Mouse (Mus musculus): Measurements from ENCODE around the gene Fat4. TPM values are rescaled to one million over a fixed set of nuclear protein-coding genes. Genes with fewer than 3 reads are reported as not detected.
A peak's percentile ranks its signal among the peaks of the same experiment; 100 is the strongest.

Fat4 gene
- polyA plus RNA-seq, 1 experiment from 2014 or later = 5.3 TPM

DNA sequence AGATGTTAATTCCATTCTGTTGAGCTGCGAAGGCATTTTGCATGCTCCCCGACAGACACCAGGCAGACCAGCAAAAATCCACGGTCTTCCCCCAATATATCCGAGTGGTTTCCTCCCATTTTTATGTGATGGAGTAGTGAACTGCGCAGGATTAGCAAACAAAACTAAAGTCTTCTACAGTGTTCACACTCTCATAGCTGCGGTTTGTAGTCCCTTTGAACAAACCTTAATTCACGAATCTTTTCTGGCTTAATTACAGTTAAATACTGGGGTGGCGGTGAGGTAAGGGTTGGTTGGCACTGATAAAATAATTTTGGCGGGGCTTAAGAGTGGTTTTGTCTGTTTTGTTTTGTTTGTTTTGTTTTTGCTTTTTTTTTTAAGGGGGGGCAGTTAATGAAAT, 3.1 kb upstream of the Fat4 start:
- Histone ChIP-seq H3K27me3 (replicated peaks) (peaks cover 15% of the 10 kb centered on the region), H3K36me3 (no peaks in the 10 kb centered on the region), H3K4me1 (replicated peaks) (peaks cover 13% of the 10 kb centered on the region; the same call in 1 of the 2 replicates), H3K4me2 (replicated peaks) (peak overlapping the region; percentile 92; the same call in 1 of the 2 replicates), H3K27ac (no peak overlapping the region), H3K4me3 (replicated peaks) (no peak overlapping the region), H3K9me3 (no peaks in the 10 kb centered on the region), H3K9ac (no peak overlapping the region)
- ATAC-seq = no peak
- WGBS = 51% methylated on average over 9 of the region's 9 CpGs

- H3K27me3 ChIP-seq (replicated peaks) = peaks cover 15% of the 10 kb centered on the region
- no peak overlapping the region for H3K27ac ChIP-seq
- peak overlapping the region; percentile 92 for H3K4me2 ChIP-seq (replicated peaks)
- peaks cover 13% of the 10 kb centered on the region; the same call in 1 of the 2 replicates for H3K4me1 ChIP-seq (replicated peaks)
- H3K36me3 ChIP-seq = no peaks in the 10 kb centered on the region
- WGBS = 0% methylated on average over 6 of the region's 6 CpGs
- H3K9ac ChIP-seq = no peak overlapping the region
- ATAC-seq = peak; percentile 32; the same call in 1 of the 2 replicates
- peak overlapping the region; percentile 76 for H3K4me3 ChIP-seq (replicated peaks)
- H3K9me3 ChIP-seq = no peaks in the 10 kb centered on the region
Measured at GRCm38 (mm10) chr3:38884276-38884675, 2.5 kb upstream of the Fat4 start.

DNA sequence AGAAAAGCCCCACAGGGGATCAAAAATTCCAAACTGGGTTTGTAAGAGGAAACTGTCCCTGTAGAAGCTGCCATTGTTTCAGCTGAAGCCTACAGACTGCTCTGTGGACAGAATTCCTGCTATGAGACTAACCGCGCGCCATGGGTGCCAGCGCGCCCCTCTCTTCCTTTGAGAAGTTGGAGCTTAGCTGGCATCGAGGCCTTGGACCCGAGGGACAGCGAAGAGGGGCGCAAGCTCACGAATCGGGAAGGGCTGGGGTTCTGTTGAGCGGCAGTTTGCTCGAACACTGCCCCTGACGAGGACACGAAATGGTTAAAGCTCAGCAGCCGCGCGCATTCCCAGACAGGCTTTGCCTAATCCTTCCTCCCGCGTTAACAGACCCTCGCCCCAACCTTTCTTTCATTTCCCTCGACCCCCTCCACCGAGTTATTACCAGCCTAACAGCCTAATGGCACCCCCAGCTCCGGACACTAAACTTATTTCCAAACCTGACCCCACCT, 1.8 kb upstream of the Fat4 start:
- Histone ChIP-seq H3K9me3 (no peaks in the 10 kb centered on the region), H3K27me3 (replicated peaks) (peaks cover 15% of the 10 kb centered on the region), H3K4me3 (replicated peaks) (peak overlapping the region; percentile 76), H3K4me2 (replicated peaks) (peak overlapping the region; percentile 92), H3K9ac (peak overlapping the region; percentile 78), H3K27ac (peak overlapping the region; percentile 89), H3K4me1 (replicated peaks) (peaks cover 13% of the 10 kb centered on the region; the same call in 1 of the 2 replicates), H3K36me3 (peaks cover under 1% of the 10 kb centered on the region; the same call in 1 of the 2 replicates)
- ATAC-seq = peak; percentile 36
- WGBS = under 1% methylated on average over 24 of the region's 24 CpGs

- Histone ChIP-seq H3K36me3 (peaks cover 4% of the 10 kb centered on the region; the same call in 1 of the 2 replicates), H3K9me3 (no peaks in the 10 kb centered on the region), H3K27me3 (replicated peaks) (peaks cover 15% of the 10 kb centered on the region), H3K4me1 (replicated peaks) (peaks cover 13% of the 10 kb centered on the region; the same call in 1 of the 2 replicates), H3K27ac (peak overlapping the region; percentile 89), H3K4me3 (replicated peaks) (peak overlapping the region; percentile 76), H3K9ac (peak overlapping the region; percentile 78), H3K4me2 (replicated peaks) (peak overlapping the region; percentile 92)
- under 1% methylated on average over 55 of the region's 56 CpGs for WGBS
- ATAC-seq = peak; percentile 89
Measured at GRCm38 (mm10) chr3:38885481-38886001, 1.2 kb upstream of the Fat4 start.

DNA sequence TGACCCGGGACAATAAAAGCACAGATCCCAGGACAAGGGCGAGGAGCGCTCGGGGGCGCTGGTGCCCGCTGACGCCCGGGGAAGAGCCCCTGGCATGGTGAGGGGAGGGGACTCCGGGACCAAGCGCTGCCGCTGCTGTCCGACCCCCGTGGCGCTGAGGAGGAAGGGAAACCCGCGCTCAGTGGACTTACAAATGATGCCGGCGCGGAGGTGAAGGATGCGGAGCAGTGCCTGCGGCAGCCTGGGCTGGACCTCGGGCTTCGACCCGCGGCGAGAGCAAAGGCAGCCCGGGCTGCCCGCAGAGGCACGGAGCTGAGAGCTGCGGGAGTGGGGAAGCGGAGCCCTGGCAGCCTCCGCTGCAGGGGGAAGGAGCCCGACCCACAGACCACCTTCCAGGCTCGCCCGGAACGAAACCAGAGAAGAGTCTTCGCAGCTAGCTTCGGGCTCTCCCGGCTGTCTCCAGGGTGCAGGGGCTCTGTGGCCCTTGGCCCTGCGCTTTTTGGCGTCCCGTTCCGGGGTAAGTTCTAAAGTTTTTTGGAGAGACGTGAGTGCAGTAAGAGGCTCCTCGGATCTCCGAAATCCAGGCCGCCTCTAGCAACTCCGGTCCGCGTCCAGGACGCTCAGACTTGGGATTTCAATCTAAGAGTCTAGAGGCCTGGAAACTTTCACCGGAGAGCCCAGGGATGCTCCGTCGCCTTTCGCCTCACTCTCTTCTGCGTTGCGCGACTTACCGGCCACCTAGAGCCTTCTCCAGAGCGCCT, 499 bp upstream of the Fat4 start:
- no peaks in the 10 kb centered on the region for H3K9me3 ChIP-seq
- under 1% methylated on average over 60 of the region's 60 CpGs for WGBS
- H3K4me1 ChIP-seq (replicated peaks) = peaks cover 13% of the 10 kb centered on the region; the same call in 1 of the 2 replicates
- peak overlapping the region; percentile 89 for H3K27ac ChIP-seq
- peak overlapping the region; percentile 92 for H3K4me2 ChIP-seq (replicated peaks)
- H3K9ac ChIP-seq = peak overlapping the region; percentile 78
- peaks cover 15% of the 10 kb centered on the region for H3K27me3 ChIP-seq (replicated peaks)
- H3K36me3 ChIP-seq = peaks cover 4% of the 10 kb centered on the region; the same call in 1 of the 2 replicates
- ATAC-seq = no peak; the same call in 1 of the 2 replicates
- peak overlapping the region; percentile 76 for H3K4me3 ChIP-seq (replicated peaks)

GRCm38 (mm10) chr3:38887381-38887991, 746 bp downstream of the Fat4 start:
- no peaks in the 10 kb centered on the region for H3K9me3 ChIP-seq
- ATAC-seq = 0 out of 2 replicates have a peak, but pooled peaks have one; percentile 18
- H3K27me3 ChIP-seq (replicated peaks) = peaks cover 15% of the 10 kb centered on the region
- under 1% methylated on average over 47 of the region's 47 CpGs for WGBS
- peaks cover 4% of the 10 kb centered on the region; the same call in 1 of the 2 replicates for H3K36me3 ChIP-seq
- H3K9ac ChIP-seq = peak overlapping the region; percentile 78
- H3K4me2 ChIP-seq (replicated peaks) = peak overlapping the region; percentile 92
- peaks cover 13% of the 10 kb centered on the region; the same call in 1 of the 2 replicates for H3K4me1 ChIP-seq (replicated peaks)
- peak overlapping the region; percentile 76 for H3K4me3 ChIP-seq (replicated peaks)
- no peak overlapping the region for H3K27ac ChIP-seq

DNA sequence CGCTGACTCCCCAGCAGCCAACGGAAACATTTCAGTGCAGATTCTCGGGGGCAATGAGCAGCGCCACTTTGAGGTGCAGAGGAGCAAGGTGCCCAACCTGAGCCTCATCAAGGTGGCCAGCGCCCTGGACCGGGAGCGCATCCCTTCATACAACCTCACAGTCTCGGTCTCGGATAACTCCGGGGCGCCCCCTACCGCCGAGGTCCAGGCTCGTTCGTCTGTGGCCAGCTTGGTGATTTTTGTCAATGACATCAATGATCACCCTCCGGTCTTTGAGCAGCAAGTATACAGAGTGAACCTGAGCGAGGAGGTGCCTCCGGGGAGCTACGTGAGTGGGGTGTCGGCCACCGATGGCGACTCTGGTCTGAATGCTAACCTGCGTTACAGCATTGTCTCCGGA, 1.4 kb downstream of the Fat4 start:
- H3K27ac ChIP-seq = no peak overlapping the region
- WGBS = 15% methylated on average over 24 of the region's 24 CpGs

GRCm38 (mm10) chr3:38892791-38893224, 6.1 kb downstream of the Fat4 start:
- ATAC-seq = no peak
- Histone ChIP-seq H3K9ac (peak overlapping the region; percentile 11; the same call in 1 of the 2 replicates), H3K27ac (no peak overlapping the region), H3K4me1 (replicated peaks) (peaks cover 3% of the 10 kb centered on the region; the same call in 1 of the 2 replicates), H3K9me3 (no peaks in the 10 kb centered on the region), H3K27me3 (replicated peaks) (no peaks in the 10 kb centered on the region), H3K4me2 (replicated peaks) (peak overlapping the region; percentile 58), H3K4me3 (replicated peaks) (peak overlapping the region; percentile 31), H3K36me3 (peaks cover 4% of the 10 kb centered on the region; the same call in 1 of the 2 replicates)
- 35% methylated on average over 6 of the region's 6 CpGs for WGBS

More for the DNA sequence above, 1.4 kb downstream of the Fat4 start:
- Histone ChIP-seq H3K27me3 (replicated peaks) (peaks cover 15% of the 10 kb centered on the region), H3K4me3 (replicated peaks) (peak overlapping the region; percentile 76), H3K9me3 (no peaks in the 10 kb centered on the region), H3K9ac (peak overlapping the region; percentile 78), H3K36me3 (peaks cover 4% of the 10 kb centered on the region; the same call in 1 of the 2 replicates), H3K4me1 (replicated peaks) (peaks cover 13% of the 10 kb centered on the region), H3K4me2 (replicated peaks) (peak overlapping the region; percentile 92)
- no peak for ATAC-seq

DNA sequence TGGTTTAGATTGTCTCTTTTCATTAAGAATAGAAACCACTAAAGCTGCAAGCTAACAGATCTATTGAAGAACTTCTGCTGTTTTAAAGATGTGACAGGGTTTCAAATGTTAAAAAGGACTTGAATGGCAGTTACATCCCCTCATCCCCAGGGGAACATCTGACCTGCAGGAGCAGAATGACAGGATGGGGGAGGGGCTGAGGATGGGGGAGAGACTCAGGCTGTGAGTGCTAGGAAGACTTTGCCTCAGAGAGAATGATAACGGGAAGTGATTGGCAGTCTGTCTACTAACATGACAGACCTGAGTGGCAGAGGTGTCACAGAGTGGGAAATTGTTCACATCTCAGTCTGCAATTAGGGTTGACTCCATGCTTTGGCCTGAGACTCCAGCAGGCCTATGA, 14.1 kb downstream of the Fat4 start:
- no peaks in the 10 kb centered on the region for H3K36me3 ChIP-seq
- H3K27me3 ChIP-seq (replicated peaks) = no peaks in the 10 kb centered on the region
- no peaks in the 10 kb centered on the region for H3K9me3 ChIP-seq
- H3K4me3 ChIP-seq (replicated peaks) = no peak overlapping the region
- ATAC-seq = no peak
- no peak overlapping the region for H3K27ac ChIP-seq
- 76% methylated on average over 1 of the region's 1 CpGs for WGBS
- no peak overlapping the region for H3K4me2 ChIP-seq (replicated peaks)
- H3K9ac ChIP-seq = no peak overlapping the region
- H3K4me1 ChIP-seq (replicated peaks) = no peaks in the 10 kb centered on the region

DNA sequence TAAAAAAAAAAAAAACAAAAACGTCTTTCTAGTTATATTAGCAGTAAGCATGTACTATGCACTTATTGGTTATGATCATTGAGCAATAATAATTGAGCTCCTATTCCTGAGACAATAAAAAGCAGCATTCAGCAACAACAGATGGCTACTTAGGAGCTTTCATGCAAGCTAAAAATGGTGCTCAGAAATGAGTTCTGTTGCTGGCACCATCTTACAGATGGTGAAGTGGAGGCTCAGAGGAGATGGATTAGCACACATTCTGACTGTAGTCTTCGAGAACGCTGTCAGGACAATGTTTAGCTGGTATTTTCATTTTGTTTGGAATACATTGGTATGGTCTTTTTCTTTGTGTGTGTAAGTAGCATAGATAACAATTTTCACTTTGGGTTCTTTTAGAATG, 20.1 kb downstream of the Fat4 start:
- H3K4me1 ChIP-seq (replicated peaks) = peaks cover 5% of the 10 kb centered on the region; the same call in 1 of the 2 replicates
- no peak overlapping the region for H3K27ac ChIP-seq
- H3K4me2 ChIP-seq (replicated peaks) = no peak overlapping the region
- no peak overlapping the region for H3K4me3 ChIP-seq (replicated peaks)
- H3K27me3 ChIP-seq (replicated peaks) = no peaks in the 10 kb centered on the region
- 63% methylated on average over 3 of the region's 3 CpGs for WGBS
- H3K9ac ChIP-seq = no peak overlapping the region
- H3K9me3 ChIP-seq = no peaks in the 10 kb centered on the region
- no peak for ATAC-seq
- H3K36me3 ChIP-seq = no peaks in the 10 kb centered on the region

DNA sequence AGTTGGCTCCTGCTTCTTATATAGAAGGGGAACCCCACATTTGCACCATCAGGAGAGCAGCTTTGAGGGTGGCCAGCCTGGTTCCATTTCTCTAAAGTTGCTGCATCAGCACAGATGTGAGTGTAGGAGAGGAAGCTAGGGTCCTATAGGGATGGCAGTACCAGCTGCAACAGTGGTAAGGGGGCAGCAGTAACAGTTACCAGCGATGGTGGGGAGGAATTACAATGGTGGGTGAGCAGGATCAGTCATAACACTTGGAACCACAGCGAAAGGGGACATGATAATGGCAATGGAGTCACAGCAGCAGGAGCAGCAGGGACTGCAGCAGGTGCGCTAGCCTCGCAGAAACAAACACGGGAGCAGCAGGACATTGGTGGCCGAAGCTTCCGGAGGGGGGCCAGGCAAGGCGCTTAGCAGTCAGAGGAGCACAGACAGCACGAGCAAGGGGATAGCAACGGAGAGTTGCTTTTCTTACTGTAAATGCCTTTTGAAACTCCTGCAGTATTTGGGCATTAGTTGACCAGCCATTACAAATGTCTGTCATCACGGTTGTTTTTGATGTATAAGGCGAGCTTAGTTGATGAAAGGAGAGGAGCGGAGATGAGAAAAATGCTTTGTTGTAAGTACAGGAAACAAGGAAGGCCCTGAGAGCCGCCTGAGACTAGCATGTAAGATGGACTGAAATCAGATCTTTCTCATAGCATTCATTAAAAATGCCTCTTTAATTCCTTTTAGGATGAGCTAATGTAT, 21.1 kb downstream of the Fat4 start:
- no peak for ATAC-seq
- no peak overlapping the region for H3K4me3 ChIP-seq (replicated peaks)
- H3K36me3 ChIP-seq = no peaks in the 10 kb centered on the region
- no peaks in the 10 kb centered on the region for H3K27me3 ChIP-seq (replicated peaks)
- H3K9me3 ChIP-seq = no peaks in the 10 kb centered on the region
- H3K27ac ChIP-seq = no peak overlapping the region
- no peak overlapping the region for H3K9ac ChIP-seq
- 42% methylated on average over 14 of the region's 14 CpGs for WGBS
- H3K4me1 ChIP-seq (replicated peaks) = peaks cover 7% of the 10 kb centered on the region; the same call in 1 of the 2 replicates
- H3K4me2 ChIP-seq (replicated peaks) = no peak overlapping the region
